Mouse (Mus musculus): ENCODE results near the gene Gm10638. TPM values are rescaled to one million over a fixed set of nuclear protein-coding genes. Genes with fewer than 3 reads are reported as not detected.

The Gm10638 gene
- total and polyA plus RNA-seq, 2 experiments from 2014 or later: 6.7 TPM; not detected in 1

- DNase-seq (ENCODE audit: low spot score): no peak
- Histone ChIP-seq H3K4me2 (ENCODE audit: low read depth, low read length) (no peak overlapping the region), H3K36me3 (ENCODE audit: insufficient read depth, low read length) (no peaks in the 10 kb centered on the region), H3K9ac (replicated peaks; ENCODE audit: low read length) (no peak overlapping the region), H3K4me1 (ENCODE audit: insufficient read depth, low read length) (no peaks in the 10 kb centered on the region), H3K27ac (no peak overlapping the region), H3K27me3 (ENCODE audit: insufficient read depth, low read length) (no peaks in the 10 kb centered on the region), H3K9me3 (ENCODE audit: low read length) (no peaks in the 10 kb centered on the region), H3K4me3 (ENCODE audit: low read length) (no peak overlapping the region)
- ATAC-seq: no peak
- 92% methylated on average over 10 of the region's 10 CpGs for WGBS
- TF ChIP-seq CTCF (IDR thresholded peaks at IDR 0.05; ENCODE audit: low read depth): no peak
Measured at GRCm38 (mm10) chr8:86765155-86765554, 19.7 kb downstream of the Gm10638 start.

GRCm38 (mm10) chr8:86765669-86766068 lies 20.2 kb downstream of the Gm10638 start:
- TF ChIP-seq CTCF (IDR thresholded peaks at IDR 0.05; ENCODE audit: low read depth): no peak
- ATAC-seq: no peak
- H3K9me3 ChIP-seq (ENCODE audit: low read length): no peaks in the 10 kb centered on the region

GRCm38 (mm10) chr8:86766548-86767211 lies 21.2 kb downstream of the Gm10638 start:
- no peak for ATAC-seq
- Histone ChIP-seq H3K36me3 (ENCODE audit: insufficient read depth, low read length) (no peaks in the 10 kb centered on the region), H3K4me1 (ENCODE audit: insufficient read depth, low read length) (no peaks in the 10 kb centered on the region), H3K9ac (replicated peaks; ENCODE audit: low read length) (no peak overlapping the region), H3K9me3 (ENCODE audit: low read length) (no peaks in the 10 kb centered on the region), H3K27me3 (ENCODE audit: insufficient read depth, low read length) (no peaks in the 10 kb centered on the region), H3K4me2 (ENCODE audit: low read depth, low read length) (no peak overlapping the region), H3K27ac (no peak overlapping the region), H3K4me3 (ENCODE audit: low read length) (no peak overlapping the region)
- peak; percentile 12 for DNase-seq (ENCODE audit: low spot score)
- WGBS: 81% methylated on average over 9 of the region's 9 CpGs
- no peak for TF ChIP-seq CTCF (IDR thresholded peaks at IDR 0.05; ENCODE audit: low read depth)

More at GRCm38 (mm10) chr8:86765669-86766068, 20.2 kb downstream of the Gm10638 start:
- H3K27ac ChIP-seq: no peak overlapping the region
- WGBS: 93% methylated on average over 8 of the region's 8 CpGs
- H3K4me3 ChIP-seq (ENCODE audit: low read length): no peak overlapping the region
- H3K27me3 ChIP-seq (ENCODE audit: insufficient read depth, low read length): no peaks in the 10 kb centered on the region
- H3K36me3 ChIP-seq (ENCODE audit: insufficient read depth, low read length): no peaks in the 10 kb centered on the region
- DNase-seq (ENCODE audit: low spot score): no peak
- H3K4me1 ChIP-seq (ENCODE audit: insufficient read depth, low read length): no peaks in the 10 kb centered on the region
- no peak overlapping the region for H3K4me2 ChIP-seq (ENCODE audit: low read depth, low read length)
- no peak overlapping the region for H3K9ac ChIP-seq (replicated peaks; ENCODE audit: low read length)

GRCm38 (mm10) chr8:86768499-86768898 lies 23.0 kb downstream of the Gm10638 start:
- H3K36me3 ChIP-seq (ENCODE audit: insufficient read depth, low read length): no peaks in the 10 kb centered on the region
- ATAC-seq: no peak

GRCm38 (mm10) chr8:86769945-86770715 lies 24.6 kb downstream of the Gm10638 start:
- 79% methylated on average over 1 of the region's 1 CpGs for WGBS
- TF ChIP-seq CTCF (IDR thresholded peaks at IDR 0.05; ENCODE audit: low read depth): no peak
- Histone ChIP-seq H3K4me3 (ENCODE audit: low read length) (no peak overlapping the region), H3K9ac (replicated peaks; ENCODE audit: low read length) (no peak overlapping the region), H3K4me2 (ENCODE audit: low read depth, low read length) (no peak overlapping the region), H3K27ac (no peak overlapping the region), H3K9me3 (ENCODE audit: low read length) (no peaks in the 10 kb centered on the region), H3K27me3 (ENCODE audit: insufficient read depth, low read length) (no peaks in the 10 kb centered on the region), H3K36me3 (ENCODE audit: insufficient read depth, low read length) (no peaks in the 10 kb centered on the region), H3K4me1 (ENCODE audit: insufficient read depth, low read length) (no peaks in the 10 kb centered on the region)
- ATAC-seq (no peak), DNase-seq (ENCODE audit: low spot score) (no peak)

More at GRCm38 (mm10) chr8:86768499-86768898, 23.0 kb downstream of the Gm10638 start:
- TF ChIP-seq CTCF (IDR thresholded peaks at IDR 0.05; ENCODE audit: low read depth): no peak
- peak; percentile 24 for DNase-seq (ENCODE audit: low spot score)
- Histone ChIP-seq H3K4me1 (ENCODE audit: insufficient read depth, low read length) (no peaks in the 10 kb centered on the region), H3K27me3 (ENCODE audit: insufficient read depth, low read length) (no peaks in the 10 kb centered on the region), H3K27ac (no peak overlapping the region), H3K4me3 (ENCODE audit: low read length) (no peak overlapping the region), H3K9ac (replicated peaks; ENCODE audit: low read length) (no peak overlapping the region), H3K9me3 (ENCODE audit: low read length) (no peaks in the 10 kb centered on the region), H3K4me2 (ENCODE audit: low read depth, low read length) (no peak overlapping the region)
- WGBS: 67% methylated on average over 5 of the region's 5 CpGs

GRCm38 (mm10) chr8:86779207-86779606 lies 33.7 kb downstream of the Gm10638 start:
- Histone ChIP-seq H3K9me3 (ENCODE audit: low read length) (no peaks in the 10 kb centered on the region), H3K4me1 (ENCODE audit: insufficient read depth, low read length) (no peaks in the 10 kb centered on the region), H3K36me3 (ENCODE audit: insufficient read depth, low read length) (no peaks in the 10 kb centered on the region), H3K9ac (replicated peaks; ENCODE audit: low read length) (no peak overlapping the region), H3K27ac (no peak overlapping the region), H3K4me2 (ENCODE audit: low read depth, low read length) (no peak overlapping the region), H3K4me3 (ENCODE audit: low read length) (no peak overlapping the region), H3K27me3 (ENCODE audit: insufficient read depth, low read length) (no peaks in the 10 kb centered on the region)
- 90% methylated on average over 8 of the region's 8 CpGs for WGBS
- DNase-seq (ENCODE audit: low spot score): no peak
- TF ChIP-seq CTCF (IDR thresholded peaks at IDR 0.05; ENCODE audit: low read depth): no peak
- ATAC-seq: no peak

- no peak for ATAC-seq
- 92% methylated on average over 8 of the region's 8 CpGs for WGBS
- no peak overlapping the region for H3K9ac ChIP-seq (replicated peaks; ENCODE audit: low read length)
- no peak overlapping the region for H3K4me3 ChIP-seq (ENCODE audit: low read length)
- H3K27ac ChIP-seq: no peak overlapping the region
- no peaks in the 10 kb centered on the region for H3K4me1 ChIP-seq (ENCODE audit: insufficient read depth, low read length)
- no peaks in the 10 kb centered on the region for H3K36me3 ChIP-seq (ENCODE audit: insufficient read depth, low read length)
- H3K9me3 ChIP-seq (ENCODE audit: low read length): no peaks in the 10 kb centered on the region
- H3K27me3 ChIP-seq (ENCODE audit: insufficient read depth, low read length): no peaks in the 10 kb centered on the region
- no peak for TF ChIP-seq CTCF (IDR thresholded peaks at IDR 0.05; ENCODE audit: low read depth)
- DNase-seq (ENCODE audit: low spot score): no peak
- no peak overlapping the region for H3K4me2 ChIP-seq (ENCODE audit: low read depth, low read length)
Measured at GRCm38 (mm10) chr8:86781094-86781493, 35.6 kb downstream of the Gm10638 start.

Measured in hindbrain, postnatal 0 days (tissue).